Mouse (Mus musculus) embryo, embryonic 10 days (tissue): ENCODE results near the gene Inhbc.
"Not testable (repeated sequence)": the region's sequence is repeated elsewhere in the genome, so short reads cannot be mapped to it uniquely, and the experiment has no call there.

Experiments used
- DNase-seq: peaks from one replicate; pipeline ENCODE4 v3.0.0-alpha.2; 2015; ENCODE audit warnings: low spot score

Gene Inhbc

DNA sequence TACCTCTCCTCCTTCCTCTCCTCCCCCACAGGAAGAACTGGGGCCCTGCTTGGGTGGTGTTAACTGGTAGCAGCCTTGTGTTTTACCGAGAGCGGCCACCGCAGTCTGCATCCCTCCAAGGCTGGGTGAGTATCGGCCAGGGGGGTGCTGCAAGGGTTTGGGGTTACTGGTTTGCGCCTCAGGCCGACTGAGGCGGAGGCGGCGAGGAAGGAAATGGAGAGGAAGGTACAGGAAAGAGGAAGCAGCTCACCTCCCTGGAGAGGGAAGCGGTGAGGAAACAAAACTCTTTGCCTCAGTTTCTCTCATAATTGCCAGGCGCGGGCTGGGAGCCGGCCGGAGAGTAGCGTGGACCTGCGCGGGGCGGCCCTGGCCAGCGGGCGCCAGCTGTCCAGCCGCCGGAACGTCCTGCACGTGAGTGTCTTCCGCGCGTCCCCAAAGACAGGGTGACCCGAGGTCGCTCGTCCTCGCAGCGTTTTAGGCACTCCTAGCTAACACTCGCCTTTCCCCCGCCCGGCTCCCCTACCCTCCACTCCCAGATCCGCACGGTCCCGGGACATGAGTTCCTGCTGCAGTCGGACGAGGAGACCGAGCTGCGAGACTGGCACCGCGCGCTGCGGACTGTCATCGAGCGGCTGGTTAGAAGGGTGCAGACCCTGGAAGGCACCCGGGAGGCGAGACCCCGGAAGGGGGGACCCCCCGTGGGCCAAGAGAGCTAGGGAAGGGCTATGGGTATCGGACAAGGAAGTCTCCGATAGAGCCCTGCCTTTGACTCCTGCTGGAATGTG, 44.0 kb downstream of the Inhbc start:
- peak; percentile 55 for DNase-seq

DNA sequence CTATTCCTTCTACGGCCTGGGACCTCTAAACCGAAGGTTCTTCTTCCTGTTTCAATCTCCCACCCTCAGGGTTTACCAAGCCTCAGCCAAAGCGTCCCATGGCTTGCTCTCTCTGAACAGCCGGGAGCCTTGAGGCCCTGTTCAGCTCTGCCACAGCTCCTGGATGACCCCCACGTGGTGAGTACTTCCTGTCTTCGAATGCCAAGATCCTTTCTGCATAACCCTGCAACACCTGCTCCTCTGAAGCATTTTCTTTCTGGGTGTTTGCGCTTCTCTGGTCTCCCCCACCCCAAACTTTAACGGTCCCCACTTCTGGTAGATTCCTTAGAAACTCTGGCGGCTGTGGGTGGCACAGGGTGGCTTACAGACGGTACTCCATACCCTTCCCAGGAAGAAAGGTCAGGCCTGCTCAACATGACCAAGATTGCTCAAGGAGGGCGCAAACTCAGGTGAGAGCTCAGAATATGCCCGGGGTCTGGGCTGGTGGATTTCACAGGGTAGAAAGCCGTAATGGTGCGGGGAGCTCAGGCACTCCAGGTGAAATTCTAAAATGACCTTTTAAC, 44.7 kb downstream of the Inhbc start:
- no peak for DNase-seq

DNA sequence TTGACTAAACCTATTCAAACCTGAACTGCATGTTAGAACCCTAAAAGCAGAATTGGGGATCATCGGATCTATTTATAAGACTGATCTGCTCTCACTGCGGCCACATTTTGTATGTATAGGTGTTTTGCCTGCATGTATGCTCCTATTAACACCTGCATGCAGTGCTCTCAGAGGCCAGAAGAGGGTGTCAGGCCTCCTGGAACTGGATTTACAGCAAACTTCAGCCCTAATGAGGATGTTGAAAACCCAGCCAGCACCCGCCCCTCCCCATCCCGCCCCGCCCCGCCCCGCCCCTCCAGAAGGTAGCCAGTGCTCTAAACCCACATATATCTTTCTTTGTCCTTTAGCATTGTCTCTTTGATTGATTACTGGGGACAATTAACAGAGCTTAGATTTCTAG, 45.7 kb downstream of the Inhbc start:
- DNase-seq, result peak; percentile 76

DNA sequence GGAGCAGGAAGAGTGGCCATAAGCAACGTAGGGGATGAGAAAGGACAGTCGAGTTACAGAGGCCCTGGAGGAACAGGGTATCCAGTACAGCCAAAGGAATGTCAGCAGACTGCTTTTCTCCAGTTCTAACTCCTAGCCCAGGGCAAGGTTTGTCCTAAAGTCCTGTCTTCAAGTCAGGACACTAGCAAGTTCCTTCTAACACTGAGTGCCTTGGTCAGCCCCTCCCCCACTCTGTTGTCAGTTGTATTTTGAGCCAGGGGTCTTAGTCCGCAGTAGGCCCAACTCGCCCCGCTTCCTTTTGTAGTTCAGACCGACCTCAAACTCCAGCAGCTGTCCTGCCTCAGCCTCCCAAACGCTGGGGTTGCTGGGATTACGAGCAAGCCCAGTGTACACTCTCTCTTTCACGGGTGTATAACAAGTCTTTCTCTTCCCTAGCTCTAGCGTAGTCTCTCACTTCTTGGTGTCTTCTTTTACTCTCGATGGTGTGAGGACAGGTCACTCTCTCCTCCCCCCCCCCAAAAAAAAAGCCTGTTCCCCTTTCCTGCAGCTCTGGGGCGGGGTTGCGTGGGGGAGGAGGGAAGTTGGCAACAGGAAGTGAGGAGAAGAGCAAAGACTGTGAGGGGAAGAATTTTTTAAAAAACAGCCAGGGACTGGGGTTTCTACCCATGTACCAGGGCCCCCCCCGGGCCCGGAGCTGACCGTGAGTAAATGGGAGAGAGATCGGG, 46.9 kb downstream of the Inhbc start:
- no peak for DNase-seq

DNA sequence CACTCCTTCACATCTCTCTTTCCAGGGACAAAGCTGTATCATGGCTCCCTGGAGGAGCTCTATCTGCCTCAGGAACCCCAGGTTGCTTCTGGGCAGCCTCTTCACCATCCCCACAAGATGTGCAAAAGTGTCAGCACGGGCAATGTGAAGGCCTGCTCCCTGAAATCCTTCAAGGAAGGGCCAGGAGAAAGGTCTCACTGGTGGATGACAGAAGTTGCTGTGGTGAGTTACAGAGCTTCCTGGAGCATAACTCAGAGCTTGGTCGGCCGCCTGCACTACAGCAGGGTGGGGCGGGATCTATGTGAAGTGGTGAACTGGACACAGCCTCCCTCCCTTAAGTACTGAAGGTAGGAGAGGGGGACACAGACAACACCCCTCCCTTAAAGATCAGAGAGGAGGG, 47.6 kb downstream of the Inhbc start:
- no peak for DNase-seq

DNA sequence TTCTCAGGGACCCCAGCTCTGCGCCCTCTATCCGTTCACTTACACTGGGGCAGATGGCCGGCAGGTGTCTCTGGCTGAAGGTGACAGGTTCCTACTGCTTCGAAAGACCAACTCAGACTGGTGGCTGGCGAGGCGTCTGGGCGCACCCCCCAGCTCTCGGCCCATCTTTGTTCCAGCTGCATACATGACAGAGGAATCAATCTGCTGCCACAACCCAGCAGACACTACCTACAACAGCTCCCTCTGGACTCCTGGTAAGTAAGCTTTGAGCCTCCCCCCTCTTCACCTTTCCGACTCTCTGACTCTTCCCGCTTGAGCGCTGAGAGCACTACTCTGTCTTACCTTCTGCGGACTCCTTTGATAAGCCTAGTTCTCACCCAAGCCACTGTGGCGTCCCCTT, 48.1 kb downstream of the Inhbc start:
- no peak for DNase-seq

DNA sequence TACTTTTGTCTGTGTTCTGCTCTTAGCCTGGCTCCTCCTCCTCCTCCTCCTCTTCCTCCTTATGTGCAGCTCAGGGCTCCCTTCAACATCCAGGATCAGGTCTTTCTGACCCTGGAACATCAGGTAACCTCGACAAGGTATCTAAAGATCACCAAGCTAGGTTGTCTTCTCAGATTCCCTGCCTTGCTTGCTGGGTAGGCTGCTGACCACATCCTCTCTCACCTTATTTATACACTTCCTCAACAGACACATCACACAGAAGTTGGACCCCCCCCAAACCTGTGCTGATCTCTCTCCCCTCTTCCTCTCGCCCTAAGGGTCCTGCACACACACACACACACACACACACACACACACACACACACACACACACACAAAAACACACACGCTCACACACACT, 48.6 kb downstream of the Inhbc start, which contains the start of gene Arhgap9:
Gene Arhgap9 (plus strand): TSS at position 344 of the 400 bp plus-strand sequence.
- DNase-seq, result no peak

DNA sequence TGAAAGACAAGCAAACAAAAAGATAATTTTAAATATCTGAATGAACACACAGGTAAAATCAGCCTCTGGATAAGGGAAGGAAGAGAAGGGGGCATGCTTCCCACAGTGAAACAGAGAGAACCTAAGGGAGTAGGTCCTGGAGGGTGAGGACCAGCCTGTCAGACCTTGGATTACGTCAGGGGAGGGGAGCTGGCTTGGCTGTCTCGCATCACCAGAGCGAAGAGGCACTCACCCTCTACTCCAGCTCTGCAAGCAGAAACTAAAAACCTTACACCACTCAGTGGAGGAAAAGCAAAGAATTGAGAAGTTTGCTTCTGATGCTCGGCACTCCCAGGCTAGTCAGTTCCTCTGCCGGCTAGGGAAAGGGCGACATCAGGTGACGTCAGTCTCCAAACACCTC, 50.3 kb downstream of the Inhbc start:
- no peak for DNase-seq

DNA sequence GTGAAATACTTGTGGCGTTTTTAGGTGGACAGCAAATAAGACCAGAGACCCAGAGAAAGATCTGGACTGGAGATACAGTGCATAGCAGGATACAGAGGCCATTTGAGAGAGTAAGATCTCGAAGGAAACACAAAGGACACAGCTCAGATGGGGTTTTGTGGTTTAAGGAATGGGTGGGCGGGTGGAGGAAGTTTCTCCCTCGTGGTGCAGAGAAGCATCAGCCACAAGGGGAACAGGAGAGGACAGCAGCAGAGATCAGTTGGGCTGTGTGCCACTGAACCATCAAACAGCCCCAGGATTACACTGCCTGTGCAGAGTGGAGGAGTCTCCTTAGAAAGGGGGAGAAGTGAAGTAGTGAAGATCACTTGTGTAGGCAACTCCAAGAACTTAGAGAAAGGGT, 52.2 kb downstream of the Inhbc start:
- no peak for DNase-seq

DNA sequence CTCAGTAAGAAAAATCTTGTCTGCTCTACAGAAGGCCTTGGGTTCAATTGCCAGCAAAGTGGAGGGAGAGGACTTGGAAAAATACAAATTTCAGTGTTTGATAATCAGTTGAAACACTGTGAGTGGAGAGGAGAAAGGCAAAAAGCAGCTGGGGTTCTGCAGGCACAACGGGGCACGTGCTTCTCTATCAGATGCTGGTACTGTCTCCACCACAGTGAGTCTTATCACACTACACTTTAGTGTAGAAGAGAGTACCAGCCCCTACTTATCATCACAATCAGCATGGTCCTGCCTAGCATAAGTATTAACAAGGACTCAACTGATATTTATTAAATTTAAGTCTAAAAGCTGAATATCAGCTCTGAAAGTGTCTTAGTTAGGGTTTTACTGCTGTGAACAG, 53.0 kb downstream of the Inhbc start:
- DNase-seq, result no peak

DNA sequence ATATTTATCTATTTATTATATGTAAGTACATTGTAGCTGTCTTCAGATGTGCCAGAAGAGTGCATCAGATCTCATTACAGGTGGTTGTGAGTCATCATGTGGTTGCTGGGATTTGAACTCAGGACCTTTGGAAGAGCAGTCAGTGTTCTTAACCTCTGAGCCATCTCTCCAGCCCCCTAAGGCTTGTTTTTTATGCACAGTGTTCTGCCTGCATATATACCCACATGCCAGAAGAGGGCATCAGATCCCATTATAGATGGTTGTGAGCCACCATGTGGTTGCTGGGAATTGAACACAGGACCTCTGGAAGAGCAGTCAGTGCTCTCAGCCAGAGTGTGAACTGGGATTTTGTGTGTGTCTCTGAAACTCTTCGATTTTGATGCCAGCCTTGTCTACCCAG, 55.3 kb downstream of the Inhbc start:
- not testable (repeated sequence) for DNase-seq

DNA sequence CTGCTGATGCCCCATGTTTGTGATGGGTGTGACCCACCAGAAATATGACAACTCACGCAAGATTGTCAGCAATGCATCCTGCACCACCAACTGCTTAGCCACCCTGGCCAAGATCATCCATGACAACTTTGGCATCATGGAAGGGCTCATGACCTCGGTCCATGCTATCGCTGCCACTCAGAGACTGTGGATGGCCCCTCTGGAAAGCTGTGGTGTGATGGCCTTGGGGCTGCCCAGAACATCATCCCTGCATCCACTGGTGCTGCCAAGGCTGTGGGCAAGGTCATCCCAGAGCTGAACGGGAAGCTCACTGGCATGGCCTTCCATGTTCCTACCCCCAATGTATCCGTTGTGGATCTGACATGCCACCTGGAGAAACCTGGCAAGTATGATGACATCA, 56.7 kb downstream of the Inhbc start:
- not testable (repeated sequence) for DNase-seq

DNA sequence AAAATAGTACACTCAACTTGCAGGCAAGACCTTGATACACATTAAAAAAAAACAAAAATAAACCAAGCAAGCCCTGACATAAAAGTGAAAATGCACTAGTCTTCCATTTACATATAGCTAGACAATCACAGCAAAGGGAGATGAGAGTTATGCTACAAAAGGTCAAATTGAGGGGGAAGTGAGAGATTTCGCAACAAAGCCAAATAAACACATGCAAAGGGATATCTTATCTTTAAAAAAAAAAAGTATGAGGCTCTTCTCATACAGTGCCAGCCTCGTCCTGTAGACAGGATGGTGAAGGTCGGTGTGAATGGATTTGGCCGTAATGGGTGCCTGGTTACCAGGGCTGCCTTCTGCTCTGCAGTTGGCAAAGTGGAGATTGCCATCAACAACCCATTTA, 57.4 kb downstream of the Inhbc start:
- DNase-seq, result no peak

DNA sequence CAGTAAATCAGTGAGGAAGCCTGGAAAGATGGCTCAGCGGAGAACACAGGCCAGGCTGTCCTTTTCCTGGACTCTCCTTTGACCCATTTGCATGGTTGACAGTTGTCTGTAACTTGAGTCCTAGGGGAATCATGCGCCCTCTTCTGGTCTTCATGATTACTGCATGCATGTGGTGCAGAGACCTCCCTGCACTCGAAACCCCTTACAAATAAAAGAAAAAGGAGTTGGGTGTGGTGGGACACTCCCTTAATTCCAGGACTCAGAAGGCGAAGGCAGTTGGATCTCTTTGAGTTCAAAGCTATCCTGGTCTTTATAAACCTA, 57.9 kb downstream of the Inhbc start:
- DNase-seq, result peak; percentile 94

DNA sequence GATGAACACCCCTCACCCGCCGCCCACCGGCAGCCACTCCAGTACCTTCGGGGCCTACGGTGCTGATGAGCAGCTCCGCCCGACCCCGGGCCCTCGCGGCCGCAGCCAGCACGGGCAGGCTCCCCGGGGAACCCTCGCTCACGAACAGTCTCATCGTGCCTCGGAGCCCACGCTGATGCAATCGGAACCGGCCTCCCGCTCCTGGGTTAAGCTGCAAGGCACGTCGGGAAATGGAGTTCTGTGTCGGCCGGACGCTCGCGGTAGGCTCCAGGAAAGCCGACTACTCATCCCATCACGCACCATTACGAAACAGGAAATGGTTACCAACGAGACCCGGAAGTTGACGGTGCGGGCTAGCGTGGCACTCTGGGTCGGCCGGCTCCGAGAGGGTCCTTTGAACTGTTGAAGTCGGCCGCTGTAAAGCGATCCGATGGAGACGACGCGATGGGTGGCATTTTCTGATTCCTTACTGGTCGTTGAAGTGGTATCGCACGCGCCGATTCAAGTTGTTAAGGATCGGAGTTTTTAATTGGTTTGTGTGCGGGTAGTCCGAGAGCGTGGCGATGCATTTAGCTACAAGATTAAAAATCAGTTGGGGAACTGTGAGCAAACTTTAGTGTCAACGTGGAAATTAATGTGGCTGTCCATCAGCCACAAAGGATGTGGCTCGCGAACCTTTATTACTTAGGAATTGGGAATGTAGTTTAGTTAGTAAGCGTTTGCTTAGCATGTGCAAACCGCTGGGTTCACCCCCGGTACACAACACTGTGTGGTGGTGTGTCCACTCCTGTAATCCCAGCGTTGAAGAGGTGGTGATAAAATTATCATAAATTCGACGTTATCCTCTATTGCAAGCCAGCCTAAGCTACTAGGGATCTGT, 58.5 kb downstream of the Inhbc start, which contains the start of gene Mars:
Gene Mars (minus strand): TSS at position 311 of the 880 bp plus-strand sequence.
- peak; percentile 99 for DNase-seq

DNA sequence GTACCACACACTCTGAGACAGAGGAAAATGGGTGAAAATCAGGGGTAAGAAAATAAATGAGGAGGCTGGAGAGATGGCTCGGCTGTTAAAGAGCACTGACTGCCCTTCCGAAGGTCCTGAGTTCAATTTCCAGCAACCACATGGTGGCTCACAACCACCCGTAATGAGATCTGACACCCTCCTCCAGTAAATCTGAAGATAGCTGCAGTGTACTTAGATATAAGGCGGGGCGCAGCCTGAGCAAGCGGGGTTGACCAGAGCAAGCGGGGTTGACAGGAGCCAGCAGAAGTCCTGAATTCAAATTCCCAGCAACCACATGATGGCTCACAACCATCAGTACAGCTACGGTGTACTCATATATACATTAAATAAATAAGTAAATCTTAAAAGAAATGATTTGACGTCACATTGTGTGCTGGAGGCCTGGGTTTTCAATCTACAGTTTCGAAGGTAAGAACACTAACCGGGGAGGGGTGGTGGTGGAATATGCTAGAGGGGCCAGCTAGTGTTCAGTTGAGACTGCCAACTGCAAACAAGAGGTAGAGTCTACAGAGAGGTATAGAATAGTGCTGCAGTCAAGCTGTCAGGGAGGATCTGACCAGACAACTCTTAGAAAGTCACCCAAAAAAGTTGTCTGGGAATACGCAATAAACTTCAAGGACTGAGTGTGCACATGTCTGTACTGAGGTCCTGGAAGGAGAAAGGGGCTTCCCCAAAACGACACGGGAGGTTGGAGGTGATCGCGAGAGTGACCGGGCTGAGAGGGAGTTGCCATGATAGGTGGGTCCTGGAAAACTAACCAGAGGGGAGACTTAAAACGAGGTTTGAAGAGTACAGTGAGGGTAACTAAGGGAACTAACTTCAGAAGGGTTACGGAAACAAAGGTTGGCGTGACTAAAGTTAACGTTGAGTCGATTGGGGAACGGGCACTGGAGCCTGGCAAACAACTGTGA, 59.4 kb downstream of the Inhbc start:
- DNase-seq, result peak; percentile 78

DNA sequence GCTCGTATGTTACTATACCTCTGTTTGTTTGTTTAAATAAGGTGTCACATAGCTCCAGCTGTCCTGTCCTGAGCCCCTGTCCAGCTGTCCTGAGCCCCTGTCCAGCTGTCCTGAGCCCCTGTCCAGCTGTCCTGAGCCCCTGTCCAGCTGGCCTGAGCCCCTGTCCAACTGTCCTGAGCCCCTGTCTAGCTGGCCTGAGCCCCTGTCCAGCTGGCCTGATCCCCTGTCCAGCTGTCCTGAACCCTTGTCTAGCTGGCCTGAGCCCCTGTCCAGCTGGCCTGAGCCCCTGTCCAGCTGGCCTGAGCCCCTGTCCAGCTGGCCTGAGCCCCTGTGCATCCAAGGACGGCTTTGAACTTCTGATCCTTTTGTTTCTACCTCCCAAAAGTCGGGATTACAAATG, 61.1 kb downstream of the Inhbc start:
- not testable (repeated sequence) for DNase-seq
